Comparison of ENCODE assay signal across 28 mouse cellular contexts in the genomic region with DNA sequence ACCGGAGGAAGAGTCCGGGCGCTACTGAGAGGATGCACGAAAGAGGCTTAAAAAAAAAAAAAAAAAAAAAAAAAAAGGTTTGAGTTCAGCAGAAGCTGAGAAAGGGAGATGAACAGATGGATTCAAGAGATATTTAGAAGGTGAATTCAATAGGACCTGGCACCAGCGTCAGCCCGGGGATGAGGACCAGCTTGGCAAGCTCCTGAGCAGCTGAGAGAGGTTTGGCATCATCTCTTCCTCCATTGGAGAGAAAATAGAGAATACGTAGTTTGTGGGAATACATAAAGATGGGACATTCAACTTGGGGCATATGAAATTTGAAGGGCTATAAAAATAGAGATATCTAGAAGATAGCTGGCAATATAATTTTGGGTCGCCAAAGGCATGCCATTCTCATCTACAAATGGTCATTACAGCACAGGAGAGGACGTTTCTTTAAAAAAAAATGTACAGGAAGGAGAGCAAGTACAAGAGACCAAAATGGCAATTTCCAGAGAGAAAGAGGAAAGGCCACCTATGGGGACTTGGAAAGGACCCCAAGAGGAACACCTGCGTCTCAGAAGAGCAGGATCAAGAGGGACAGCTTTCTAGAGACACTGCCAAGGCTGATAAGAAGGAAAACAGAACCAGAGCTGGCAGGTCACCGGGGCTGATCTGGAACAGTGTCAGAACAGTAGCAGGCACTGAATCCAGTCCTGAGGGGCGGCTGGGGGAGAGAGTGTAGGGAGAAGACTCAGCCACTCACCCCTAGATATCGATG. TPM values are rescaled to one million over a fixed set of nuclear protein-coding genes. Genes with fewer than 3 reads are reported as not detected.
DNase-seq lines count a peak whose midpoint lies in the region; ATAC-seq and TF ChIP-seq lines count a peak whose summit lies in the region.
"Had no signal": no experiment of that assay in that cellular context is flagged by ENCODE, and none has a peak within 500 bp of the region (broad histone marks: within the 10 kb centered on the region; RNA-seq: fewer than 3 reads in every experiment).

No protein-coding gene starts in this region.

- H3K9ac ChIP-seq in midbrain, embryonic 11.5 days (ENCODE audit: low read length) = no peak overlapping the region
- no peak overlapping the region for H3K9ac ChIP-seq in midbrain, embryonic 14.5 days (replicated peaks; ENCODE audit: low read length)
- H3K9ac ChIP-seq: embryonic facial prominence, embryonic 13.5 days; forebrain, postnatal 0 days; hindbrain, embryonic 12.5 days; limb, embryonic 13.5 days; lung, embryonic 15.5 days had no signal

- peaks cover 33% of the 10 kb centered on the region for H3K27me3 ChIP-seq in midbrain, embryonic 11.5 days (ENCODE audit: control insufficient read depth, insufficient read depth, low read length)
- H3K27me3 ChIP-seq in midbrain, embryonic 14.5 days (ENCODE audit: control insufficient read depth, insufficient read depth, low read length) = peaks cover 41% of the 10 kb centered on the region
- no peaks in the 10 kb centered on the region for H3K27me3 ChIP-seq in cerebellum, adult 2 months (ENCODE audit: control insufficient read depth, insufficient read depth, low read length)

- H3K36me3 ChIP-seq in midbrain, embryonic 11.5 days (ENCODE audit: control insufficient read depth, insufficient read depth, low read length) = no peaks in the 10 kb centered on the region
- no peaks in the 10 kb centered on the region for H3K36me3 ChIP-seq in midbrain, embryonic 14.5 days (ENCODE audit: control insufficient read depth, insufficient read depth, low read length)
- H3K36me3 ChIP-seq: embryonic facial prominence, embryonic 13.5 days; forebrain, embryonic 10.5 days; hindbrain, embryonic 12.5 days; limb, embryonic 13.5 days; lung, embryonic 15.5 days; midbrain, embryonic 10.5 days had no signal

- ATAC-seq in midbrain, embryonic 11.5 days (ENCODE audit: low FRiP score) = no peak
- no peak for ATAC-seq in midbrain, embryonic 14.5 days (ENCODE audit: low FRiP score, low TSS enrichment)
- ATAC-seq in cerebellum, adult (ENCODE audit: insufficient number of reproducible peaks, low FRiP score, low TSS enrichment) = peak; percentile 53
- ATAC-seq: CD4-positive, CD25-positive, alpha-beta regulatory T cell, adult 4 months; forebrain, postnatal 0 days; intestine, embryonic 16.5 days had no signal

- H3K9me3 ChIP-seq in midbrain, embryonic 11.5 days (ENCODE audit: control insufficient read depth, low read length) = no peaks in the 10 kb centered on the region
- H3K9me3 ChIP-seq in midbrain, embryonic 14.5 days (ENCODE audit: control insufficient read depth, low read length) = no peaks in the 10 kb centered on the region
- H3K9me3 ChIP-seq: embryonic facial prominence, embryonic 13.5 days; forebrain, embryonic 10.5 days; hindbrain, embryonic 12.5 days; limb, embryonic 13.5 days; lung, embryonic 15.5 days; midbrain, embryonic 10.5 days had no signal

- H3K4me2 ChIP-seq in midbrain, embryonic 11.5 days = no peak overlapping the region
- no peak overlapping the region for H3K4me2 ChIP-seq in midbrain, embryonic 14.5 days (ENCODE audit: low read length)
- H3K4me2 ChIP-seq: embryonic facial prominence, embryonic 13.5 days; heart, embryonic 11.5 days; hindbrain, embryonic 12.5 days; limb, embryonic 13.5 days; liver, embryonic 11.5 days; lung, embryonic 15.5 days had no signal

- DNase-seq in midbrain, embryonic 11.5 days (ENCODE audit: low spot score, missing footprints) = peak; percentile 59
- DNase-seq in midbrain, embryonic 14.5 days = no peak
- peak; percentile 89 to 94 for DNase-seq in cerebellum, adult 2 months
- DNase-seq in cerebellum, postnatal 14 days = peak; percentile 92 to 95
- DNase-seq in urinary bladder, postnatal 14 days (ENCODE audit: low spot score) = no peak
- no peak for DNase-seq in right cerebral cortex, postnatal 25 days
- DNase-seq in frontal cortex, postnatal 14 days (ENCODE audit: low spot score in 2 of 2) = no peak
- DNase-seq: adrenal gland, adult 2 months; forebrain, postnatal 0 days; gastrocnemius, postnatal 14 days; heart, postnatal 36 days; kidney, adult 9 months; kidney, postnatal 10 days; spleen, adult 18-20 months; thymus, adult 18-20 months; thymus, postnatal 36 days had no signal

- no peak for TF ChIP-seq CTCF in cerebellum, adult 2 months (IDR thresholded peaks at IDR 0.05; ENCODE audit: borderline replicate concordance, insufficient read depth, low read depth, low read length)

- TF ChIP-seq POLR2A in cerebellum, adult 2 months (IDR thresholded peaks at IDR 0.05; ENCODE audit: borderline replicate concordance, insufficient read depth, low read length) = no peak; the same call in 1 of the 2 replicates

- peaks cover 13% of the 10 kb centered on the region for H3K4me1 ChIP-seq in midbrain, embryonic 11.5 days (ENCODE audit: control insufficient read depth, insufficient read depth, low read length)
- H3K4me1 ChIP-seq in midbrain, embryonic 14.5 days (ENCODE audit: control insufficient read depth, insufficient read depth, low read length) = peaks cover 12% of the 10 kb centered on the region
- peaks cover 26% of the 10 kb centered on the region for H3K4me1 ChIP-seq in cerebellum, adult 2 months (ENCODE audit: control insufficient read depth, insufficient read depth, low read length)

- WGBS in midbrain, embryonic 11.5 days = 69% methylated on average over 13 of the region's 13 CpGs
- WGBS in midbrain, embryonic 14.5 days = 65% methylated on average over 13 of the region's 13 CpGs
- 10% methylated on average over 13 of the region's 13 CpGs for WGBS in cerebellum, adult 2 months

- H3K27ac ChIP-seq in midbrain, embryonic 11.5 days (ENCODE audit: low read depth, low read length) = no peak overlapping the region
- no peak overlapping the region for H3K27ac ChIP-seq in midbrain, embryonic 14.5 days (replicated peaks; ENCODE audit: low read depth, low read length)
- H3K27ac ChIP-seq in cerebellum, adult 2 months (ENCODE audit: insufficient read depth, low read length) = peak overlapping the region; percentile 99
- H3K27ac ChIP-seq: embryonic facial prominence, embryonic 13.5 days; forebrain, embryonic 10.5 days; hindbrain, embryonic 12.5 days; limb, embryonic 13.5 days; lung, embryonic 15.5 days; midbrain, embryonic 10.5 days; stomach, postnatal 0 days had no signal

- H3K4me3 ChIP-seq in midbrain, embryonic 11.5 days (ENCODE audit: low read depth, low read length) = no peak overlapping the region
- no peak overlapping the region for H3K4me3 ChIP-seq in midbrain, embryonic 14.5 days (replicated peaks; ENCODE audit: low read depth, low read length)
- H3K4me3 ChIP-seq in cerebellum, adult 2 months (replicated peaks; ENCODE audit: insufficient read depth, low read depth, low read length) = peak overlapping the region; percentile 50
- H3K4me3 ChIP-seq: embryonic facial prominence, embryonic 13.5 days; forebrain, embryonic 10.5 days; hindbrain, embryonic 12.5 days; limb, embryonic 13.5 days; lung, embryonic 15.5 days; midbrain, embryonic 10.5 days had no signal

RNA-seq across cellular contexts. Expression of a gene that starts 3.8 kb away (rescaled TPM):
- 0.03 and 0.21 TPM in 2 replicates for polyA plus RNA-seq in midbrain, embryonic 11.5 days (2014; fragmentation: Nextera tagmentation; extraction: Ambion mirVana)
- 0.09 TPM in 1 of 2 replicates, not detected in the other for polyA plus RNA-seq in midbrain, embryonic 14.5 days (2014; fragmentation: Nextera tagmentation; extraction: Ambion mirVana)
- 17.0 and 19.1 TPM in 2 replicates for polyA plus RNA-seq in cerebellum, adult 2 months (2012; rRNA removed)
- polyA plus RNA-seq: adrenal gland, adult 2 months; CD4-positive, CD25-positive, alpha-beta regulatory T cell, adult 4 months had no signal

RNA-seq across cellular contexts. Expression of a gene that starts 44.6 kb away (rescaled TPM):
- polyA plus RNA-seq in midbrain, embryonic 11.5 days (2014; fragmentation: Nextera tagmentation; extraction: Ambion mirVana) = 251 and 269 TPM in 2 replicates
- polyA plus RNA-seq in midbrain, embryonic 14.5 days (2014; fragmentation: Nextera tagmentation; extraction: Ambion mirVana) = 103 and 171 TPM in 2 replicates
- polyA plus RNA-seq in cerebellum, adult 2 months (2012; rRNA removed) = 74.0 and 77.7 TPM in 2 replicates

Comparison
In these comparisons a context has a peak if more than half of its experiments do, and no peak if none do; other contexts are left out.
1. DNase-seq: peak in midbrain, embryonic 11.5 days (single experiment), cerebellum, adult 2 months (2 of 2) and cerebellum, postnatal 14 days (2 of 2); none in midbrain, embryonic 14.5 days (single experiment), urinary bladder, postnatal 14 days (single experiment), right cerebral cortex, postnatal 25 days (single experiment) and frontal cortex, postnatal 14 days (0 of 2).
2. RNA of a gene that starts 3.8 kb away (polyA plus RNA-seq): 17.0 to 19.1 TPM in cerebellum, adult 2 months; 0.03 to 0.21 TPM in midbrain, embryonic 11.5 days and 0.09 TPM in midbrain, embryonic 14.5 days; every median in the first group is over 10 times any median in the second.